Mouse (Mus musculus): ENCODE measurements at regions not wholly inside any gene's neighbourhood (a gene's known extent, or its start where the extent isn't known, plus 50 kb on each side); places are given as distances from the start of the nearest gene placed in this dataset.
A peak's percentile ranks its signal among the peaks of the same experiment; 100 is the strongest.

GRCm38 (mm10) chr13:80502927-80503326 lies 380.3 kb upstream of the Arrdc3 start:
- no peak for DNase-seq

- DNase-seq, result no peak
These were observed 368.8 kb upstream of the Arrdc3 start for GRCm38 (mm10) chr13:80514171-80514981.

DNA sequence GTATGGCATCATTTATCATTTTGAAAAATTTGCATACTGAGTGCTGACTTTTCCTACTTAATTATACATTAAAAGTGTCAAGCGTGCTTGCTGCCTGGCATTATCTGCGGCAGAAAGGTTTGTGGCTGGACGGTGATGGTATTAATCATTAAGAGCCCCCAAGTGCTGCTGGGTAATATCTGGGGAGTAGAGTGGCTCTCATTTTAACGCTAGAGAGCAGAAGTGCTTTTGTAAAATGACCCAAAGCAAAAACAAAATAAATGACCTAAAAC lies 368.3 kb upstream of the Arrdc3 start:
- no peak for DNase-seq

DNA sequence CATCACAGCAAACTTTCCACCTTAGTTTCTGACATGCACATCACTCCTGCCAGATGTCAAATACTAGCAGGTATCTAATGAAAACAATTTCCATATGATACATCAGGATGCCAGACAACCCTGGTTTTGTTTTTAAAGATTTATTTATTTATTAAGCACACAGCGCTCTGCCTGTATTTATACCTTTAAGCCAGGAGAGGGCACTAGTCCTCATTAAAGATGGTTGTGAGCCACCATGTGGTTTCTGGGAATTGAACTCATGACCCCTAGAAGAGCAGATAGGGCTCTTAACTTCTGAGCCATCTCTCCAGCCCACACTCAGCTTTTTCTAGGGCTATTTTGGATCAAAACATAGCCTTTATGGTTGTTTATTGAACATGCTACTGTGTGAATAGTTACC lies 364.3 kb upstream of the Arrdc3 start:
- no peak for DNase-seq

- DNase-seq, result peak; percentile 10 to 39
These were observed 363.4 kb upstream of the Arrdc3 start for GRCm38 (mm10) chr13:80519792-80520191.

GRCm38 (mm10) chr13:80535755-80536350 lies 347.3 kb upstream of the Arrdc3 start:
- DNase-seq, result no peak

DNA sequence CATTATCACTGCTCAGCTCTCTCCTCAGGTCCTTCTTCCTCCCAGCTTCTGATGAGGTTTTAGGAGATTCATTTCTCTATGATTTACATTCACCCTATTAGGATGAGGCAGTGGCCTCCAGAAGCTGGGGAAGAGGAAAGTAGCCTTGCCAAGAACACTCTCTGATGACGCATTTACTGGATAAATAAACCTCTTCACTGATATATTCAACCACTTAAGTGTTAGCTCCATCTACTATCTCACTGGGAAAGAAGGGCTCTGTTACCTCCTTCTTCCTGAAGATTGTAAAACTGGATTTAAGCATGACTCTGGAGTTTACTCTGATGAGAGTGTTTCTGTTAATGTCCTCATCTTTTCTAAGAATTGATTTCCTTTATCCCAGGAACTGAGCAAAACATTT lies 338.2 kb upstream of the Arrdc3 start:
- DNase-seq, result no peak

GRCm38 (mm10) chr13:80557156-80557555 lies 326.0 kb upstream of the Arrdc3 start:
- DNase-seq, result no peak

Data from cerebellum, postnatal 14 days (tissue).